In the genomic region with DNA sequence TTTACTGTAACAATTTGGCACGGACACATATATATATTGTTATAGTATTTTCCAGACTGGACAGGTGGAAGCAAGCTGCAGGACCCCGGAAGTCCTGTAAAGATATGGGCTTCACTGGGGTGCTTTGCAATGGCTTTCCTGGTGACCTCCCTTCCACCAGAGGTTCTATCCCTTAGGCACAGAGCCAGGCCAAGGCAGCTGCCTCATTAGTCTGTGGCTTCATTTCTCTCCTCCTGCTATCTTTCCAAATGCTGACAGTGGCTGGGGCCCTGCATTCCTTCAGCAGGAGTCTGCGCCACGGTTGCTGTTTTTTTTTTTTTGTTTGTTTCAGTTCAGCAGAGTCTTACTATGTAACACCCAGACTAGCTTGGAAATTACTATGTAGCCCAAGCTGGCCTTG, we compare ENCODE assay signal across 9 mouse cellular contexts. TPM values are rescaled to one million over a fixed set of nuclear protein-coding genes. Genes with fewer than 3 reads are reported as not detected.
DNase-seq lines count a peak whose midpoint lies in the region; ATAC-seq and TF ChIP-seq lines count a peak whose summit lies in the region.
"Had no signal": no experiment of that assay in that cellular context is flagged by ENCODE, and none has a peak within 500 bp of the region (broad histone marks: within the 10 kb centered on the region; RNA-seq: fewer than 3 reads in every experiment).

No protein-coding gene starts in this region.

- peak overlapping the region; percentile 75; the same call in 1 of the 2 replicates for H3K9ac ChIP-seq in heart, embryonic 13.5 days
- H3K9ac ChIP-seq in ES-E14 (ENCODE audit: insufficient read depth, low read depth, low read length, poor library complexity, severe bottlenecking), result peak overlapping the region; percentile 62; the same call in 1 of the 2 replicates
- H3K9ac ChIP-seq in forebrain, postnatal 0 days, result peak overlapping the region; percentile 85
- no peak overlapping the region for H3K9ac ChIP-seq in liver, postnatal 0 days (replicated peaks)

- peak overlapping the region; percentile 98 for H3K4me2 ChIP-seq in heart, embryonic 13.5 days
- peak overlapping the region; percentile 80 for H3K4me2 ChIP-seq in forebrain, postnatal 0 days (ENCODE audit: low read depth)
- peak overlapping the region; percentile 76; the same call in 1 of the 2 replicates for H3K4me2 ChIP-seq in liver, postnatal 0 days (ENCODE audit: low read depth, low read length)

- peak overlapping the region; percentile 72 for H3K4me3 ChIP-seq in heart, embryonic 13.5 days
- peak overlapping the region in 1 of 2 experiments; percentile 77; a peak in 3 of 4 replicates for H3K4me3 ChIP-seq in ES-E14 (ENCODE audit: insufficient read depth in 1 of 2, low read depth in 1 of 2, low read length in 2 of 2, poor library complexity in 1 of 2, severe bottlenecking in 1 of 2)
- peak overlapping the region; percentile 82 for H3K4me3 ChIP-seq in forebrain, postnatal 0 days (ENCODE audit: low read depth, low read length)
- H3K4me3 ChIP-seq in liver, postnatal 0 days (ENCODE audit: low read depth, low read length), result no peak overlapping the region

- peaks cover 66% of the 10 kb centered on the region for H3K27me3 ChIP-seq in heart, embryonic 13.5 days (replicated peaks)
- H3K27me3 ChIP-seq in forebrain, postnatal 0 days (ENCODE audit: insufficient read depth, low read length), result no peaks in the 10 kb centered on the region
- H3K27me3 ChIP-seq in liver, postnatal 0 days (ENCODE audit: insufficient read depth, low read length), result peaks cover 55% of the 10 kb centered on the region

- H3K4me1 ChIP-seq in heart, embryonic 13.5 days, result peaks cover 46% of the 10 kb centered on the region
- H3K4me1 ChIP-seq in ES-E14 (ENCODE audit: control insufficient read depth in 2 of 2, insufficient read depth in 2 of 2, low read length in 2 of 2, poor library complexity in 1 of 2), result peaks cover 0 to 3% of the 10 kb centered on the region in 2 experiments; a peak in 1 of 4 replicates
- peaks cover 26% of the 10 kb centered on the region for H3K4me1 ChIP-seq in forebrain, postnatal 0 days (ENCODE audit: insufficient read depth)
- peaks cover 25% of the 10 kb centered on the region for H3K4me1 ChIP-seq in liver, postnatal 0 days (ENCODE audit: insufficient read depth)

- TF ChIP-seq EP300 in liver, postnatal 0 days (IDR thresholded peaks at IDR 0.05; ENCODE audit: low read depth), result no peak

- H3K9me3 ChIP-seq in heart, embryonic 13.5 days, result no peaks in the 10 kb centered on the region
- H3K9me3 ChIP-seq in ES-E14 (ENCODE audit: control insufficient read depth, insufficient read depth, low read depth, low read length), result no peaks in the 10 kb centered on the region
- no peaks in the 10 kb centered on the region for H3K9me3 ChIP-seq in forebrain, postnatal 0 days (ENCODE audit: low read length)
- no peaks in the 10 kb centered on the region for H3K9me3 ChIP-seq in liver, postnatal 0 days (ENCODE audit: low read length)

- no peak for TF ChIP-seq CTCF in forebrain, postnatal 0 days (IDR thresholded peaks at IDR 0.05; ENCODE audit: low read depth)
- no peak for TF ChIP-seq CTCF in liver, postnatal 0 days (IDR thresholded peaks at IDR 0.05; ENCODE audit: low read depth)

- WGBS in heart, embryonic 13.5 days, result 35% methylated on average over 4 of the region's 4 CpGs
- 45% methylated on average over 4 of the region's 4 CpGs for WGBS in forebrain, postnatal 0 days
- 49% methylated on average over 4 of the region's 4 CpGs for WGBS in liver, postnatal 0 days (ENCODE audit: insufficient replicate concordance)

- DNase-seq in heart, postnatal 4 days, result no peak
- DNase-seq in ES-E14 (ENCODE audit: low read depth, low spot score), result no peak
- no peak for DNase-seq in forebrain, postnatal 0 days
- no peak for DNase-seq in liver, postnatal 0 days
- DNase-seq in frontal cortex, postnatal 10 days (ENCODE audit: low spot score in 2 of 2), result no peak
- no peak for DNase-seq in layer of hippocampus, postnatal 10 days (ENCODE audit: low spot score in 2 of 2)
- DNase-seq in layer of hippocampus, postnatal 25 days (ENCODE audit: extremely low spot score in 1 of 2, low spot score in 1 of 2), result no peak

- no peaks in the 10 kb centered on the region for H3K36me3 ChIP-seq in heart, embryonic 13.5 days
- H3K36me3 ChIP-seq in ES-E14 (ENCODE audit: control insufficient read depth, insufficient read depth, low read length, poor library complexity, severe bottlenecking), result no peaks in the 10 kb centered on the region
- no peaks in the 10 kb centered on the region for H3K36me3 ChIP-seq in forebrain, postnatal 0 days (ENCODE audit: insufficient read depth)
- H3K36me3 ChIP-seq in liver, postnatal 0 days (replicated peaks; ENCODE audit: insufficient read depth, low read length), result no peaks in the 10 kb centered on the region

- in situ Hi-C loops in ES-E14 (cut with MboI; ENCODE audit: low sequenced_read_pairs in 2 of 2, unreplicated experiment in 2 of 2), result no loop called here

- peak overlapping the region; percentile 68 for H3K27ac ChIP-seq in heart, embryonic 13.5 days (replicated peaks)
- H3K27ac ChIP-seq in ES-E14 (ENCODE audit: insufficient read depth, low read depth, low read length, poor library complexity, severe bottlenecking), result no peak overlapping the region
- H3K27ac ChIP-seq in forebrain, postnatal 0 days (ENCODE audit: low read depth, low read length), result peak overlapping the region; percentile 99
- H3K27ac ChIP-seq in liver, postnatal 0 days (ENCODE audit: low read depth), result no peak overlapping the region

- ATAC-seq in heart, embryonic 13.5 days (ENCODE audit: extremely low read depth, insufficient number of reproducible peaks, low FRiP score, low TSS enrichment), result no peak
- ATAC-seq in forebrain, postnatal 0 days, result no peak
- ATAC-seq in liver, postnatal 0 days, result no peak

TF ChIP-seq in ES-E14, 5 proteins besides CTCF, POLR2A, EP300 and RAD21:
- TF ChIP-seq ZNF384 (IDR thresholded peaks at IDR 0.05; ENCODE audit: low read depth, low read length) (no peak), HCFC1 (IDR thresholded peaks at IDR 0.05; ENCODE audit: borderline replicate concordance, insufficient read depth, low read length) (no peak), ZC3H11A (IDR thresholded peaks at IDR 0.05; ENCODE audit: borderline replicate concordance, low read depth, low read length) (no peak)

RNA-seq across cellular contexts. Expression of a gene that starts 1.1 kb away (rescaled TPM):
- 0.16 and 0.17 TPM in 2 replicates for polyA plus RNA-seq in heart, embryonic 13.5 days (2015; fragmentation: Nextera tagmentation; extraction: Ambion mirVana)
- total RNA-seq in heart, postnatal 4 days (2021), result under 1 TPM; 0.20 to 0.33 TPM
- 0.40 and 0.48 TPM in 2 replicates for total RNA-seq in ES-E14 (2012; rRNA removed)
- total RNA-seq in forebrain, postnatal 0 days (2014; rRNA removed), result 64.2 and 68.3 TPM in 2 replicates
- 21.9 and 25.7 TPM in 2 replicates for polyA plus RNA-seq in forebrain, postnatal 0 days (2015; fragmentation: Nextera tagmentation; extraction: Ambion mirVana)
- 0.05 and 0.06 TPM in 2 replicates for polyA plus RNA-seq in liver, postnatal 0 days (2015; fragmentation: Nextera tagmentation; extraction: Ambion mirVana)
- total RNA-seq in layer of hippocampus, postnatal 10 days (2021), result 10 to 100 TPM; 49.8 to 53.1 TPM
- total RNA-seq in layer of hippocampus, postnatal 25 days (2021), result 1 to 10 TPM; 4.0 to 5.4 TPM

RNA-seq across cellular contexts. Expression of a gene that starts 40.1 kb away (rescaled TPM):
- 2.2 and 2.4 TPM in 2 replicates for polyA plus RNA-seq in heart, embryonic 13.5 days (2015; fragmentation: Nextera tagmentation; extraction: Ambion mirVana)
- total RNA-seq in heart, postnatal 4 days (2021), result 1 to 10 TPM; 1.0 to 1.7 TPM
- total RNA-seq in ES-E14 (2012; rRNA removed), result 1.6 and 2.9 TPM in 2 replicates
- total RNA-seq in forebrain, postnatal 0 days (2014; rRNA removed), result 0.23 and 0.29 TPM in 2 replicates
- 0.15 and 0.28 TPM in 2 replicates for polyA plus RNA-seq in forebrain, postnatal 0 days (2015; fragmentation: Nextera tagmentation; extraction: Ambion mirVana)
- 3.7 and 5.6 TPM in 2 replicates for polyA plus RNA-seq in liver, postnatal 0 days (2015; fragmentation: Nextera tagmentation; extraction: Ambion mirVana)
- under 1 TPM; 0.25 to 0.37 TPM for total RNA-seq in layer of hippocampus, postnatal 10 days (2021)
- total RNA-seq in layer of hippocampus, postnatal 25 days (2021), result under 1 TPM; 0.45 to 0.98 TPM
- total RNA-seq: left cerebral cortex, postnatal 10 days had no signal

Comparison
In these comparisons a context has a peak if more than half of its experiments do, and no peak if none do; other contexts are left out.
1. RNA of a gene that starts 1.1 kb away (total RNA-seq): 64.2 to 68.3 TPM in forebrain, postnatal 0 days and 49.8 to 53.1 TPM in layer of hippocampus, postnatal 10 days; 4.0 to 5.4 TPM in layer of hippocampus, postnatal 25 days, 0.40 to 0.48 TPM in ES-E14 and 0.20 to 0.33 TPM in heart, postnatal 4 days; every median in the first group is over 4 times any median in the second.
2. H3K27ac ChIP-seq: peak in heart, embryonic 13.5 days (single experiment) and forebrain, postnatal 0 days (single experiment); none in ES-E14 (single experiment) and liver, postnatal 0 days (single experiment).
3. Peak in every context shown above with its lines, with median percentiles within 50 percentile points of each other: H3K4me2 ChIP-seq.